Mouse (Mus musculus) CH12.LX (cell line): Measurements from ENCODE around the gene Gmppa. TPM values are rescaled to one million over a fixed set of nuclear protein-coding genes. Genes with fewer than 3 reads are reported as not detected.

Experiments
- DNase-seq: peaks from one replicate; pipeline ENCODE4 v3.0.0-alpha.2; 2013; ENCODE audit errors: extremely low read depth
- H3K27ac ChIP-seq: 2 replicates; pipeline ENCODE4 v1.5.1; 2012; ENCODE audit warnings: low read depth, mild to moderate bottlenecking, control low read depth, moderate library complexity; ENCODE audit not compliant: insufficient read depth
- H3K27me3 ChIP-seq: replicated peaks from 2 replicates; pipeline ENCODE3; 2012; ENCODE audit warnings: inconsistent platforms
- H3K36me3 ChIP-seq, 2 experiments: replicated peaks in 1 of 2; 2 replicates each; pipeline versions ENCODE3 to v1.6.1; 2012; ENCODE audit warnings: inconsistent platforms in 1 of 2, low read length in 1 of 2, mild to moderate bottlenecking in 1 of 2, mixed read lengths in 1 of 2, moderate library complexity in 1 of 2; ENCODE audit not compliant: control insufficient read depth in 1 of 2, insufficient read depth in 1 of 2
- H3K4me1 ChIP-seq, 2 experiments: 2 replicates each; pipeline ENCODE4 v1.6.1; 2012; ENCODE audit warnings: inconsistent platforms in 1 of 2, moderate library complexity in 1 of 2; ENCODE audit not compliant: insufficient read depth in 2 of 2, control insufficient read depth in 1 of 2
- H3K4me2 ChIP-seq: 2 replicates; pipeline ENCODE4 v1.6.1; 2012; ENCODE audit warnings: low read depth, mild to moderate bottlenecking, control low read depth; ENCODE audit not compliant: poor library complexity, insufficient read depth, severe bottlenecking
- H3K4me3 ChIP-seq, 3 experiments: fragments of 150-350 bp in 1 of 3; sonication (generic) in 1 of 3; replicated peaks in 1 of 3; 2 replicates each; pipeline versions ENCODE3 to v1.5.1; 2011 to 2012; ENCODE audit warnings: low read depth in 2 of 3, low read length in 2 of 3, mild to moderate bottlenecking in 2 of 3, moderate library complexity in 2 of 3, control low read depth in 1 of 3, improper control_type of control experiment in 1 of 3, inconsistent platforms in 1 of 3, mixed read lengths in 1 of 3; ENCODE audit not compliant: poor library complexity in 1 of 3
- H3K79me2 ChIP-seq: replicated peaks from 2 replicates; pipeline ENCODE4 v1.6.1; 2012; ENCODE audit warnings: mild to moderate bottlenecking, moderate library complexity; ENCODE audit not compliant: control insufficient read depth, poor library complexity, insufficient read depth, severe bottlenecking; ENCODE audit errors: extremely low read depth
- H3K9ac ChIP-seq: 2 replicates; pipeline ENCODE4 v1.6.1; 2012; ENCODE audit warnings: low read depth, mild to moderate bottlenecking, control low read depth, moderate library complexity; ENCODE audit not compliant: insufficient read depth
- H3K9me3 ChIP-seq: replicated peaks from 2 replicates; pipeline ENCODE3; 2012; ENCODE audit warnings: low read length, inconsistent platforms, mixed read lengths
- BHLHE40 ChIP-seq: IDR thresholded peaks from 2 replicates; pipeline ENCODE4 v1.6.1; 2011; ENCODE audit warnings: mild to moderate bottlenecking, low read depth, low read length, improper control_type of control experiment
- CHD1 ChIP-seq: IDR thresholded peaks from 2 replicates; pipeline ENCODE4 v1.6.1; 2012; ENCODE audit warnings: low read depth, low read length, improper control_type of control experiment, inconsistent platforms
- CTCF ChIP-seq, 2 experiments: IDR thresholded peaks in 1 of 2; conservative IDR thresholded peaks in 1 of 2; 2 replicates each; pipeline ENCODE4 v1.5.1; 2011 to 2012; ENCODE audit warnings: low read depth in 2 of 2, low read length in 2 of 2, improper control_type of control experiment in 1 of 2, inconsistent platforms in 1 of 2, mild to moderate bottlenecking in 1 of 2, moderate library complexity in 1 of 2
- ELF1 ChIP-seq: IDR thresholded peaks from 2 replicates; pipeline ENCODE4 v1.6.1; 2014; ENCODE audit warnings: low read depth, mild to moderate bottlenecking, inconsistent platforms, low read length, improper control_type of control experiment
- ETS1 ChIP-seq: conservative IDR thresholded peaks from 2 replicates; pipeline ENCODE4 v1.6.1; 2012; ENCODE audit warnings: low read depth, mild to moderate bottlenecking, inconsistent platforms, low read length, improper control_type of control experiment, moderate library complexity
- HCFC1 ChIP-seq: IDR thresholded peaks from 2 replicates; pipeline ENCODE4 v1.6.1; 2012; ENCODE audit warnings: low read depth, mild to moderate bottlenecking, inconsistent platforms, low read length, improper control_type of control experiment
- IRF4 ChIP-seq: IDR thresholded peaks from 2 replicates; pipeline ENCODE4 v1.6.1; 2014; ENCODE audit warnings: low read depth, mild to moderate bottlenecking, inconsistent platforms, low read length, improper control_type of control experiment
- JUN ChIP-seq: IDR thresholded peaks from 2 replicates; pipeline ENCODE4 v1.6.1; 2011; ENCODE audit warnings: low read depth, mild to moderate bottlenecking, low read length, improper control_type of control experiment, moderate library complexity; ENCODE audit not compliant: insufficient read depth
- MAFK ChIP-seq: IDR thresholded peaks from 2 replicates; pipeline ENCODE4 v1.6.1; 2011; ENCODE audit warnings: low read length, improper control_type of control experiment; ENCODE audit not compliant: insufficient replicate concordance
- MAZ ChIP-seq: IDR thresholded peaks from 2 replicates; pipeline ENCODE4 v1.6.1; 2012; ENCODE audit warnings: low read depth, mild to moderate bottlenecking, inconsistent platforms, low read length, improper control_type of control experiment, moderate library complexity
- MEF2A ChIP-seq: IDR thresholded peaks from 2 replicates; pipeline ENCODE4 v1.6.1; 2014; ENCODE audit warnings: low read depth, mild to moderate bottlenecking, inconsistent platforms, low read length, improper control_type of control experiment, borderline replicate concordance
- MYC ChIP-seq: IDR thresholded peaks from 2 replicates; pipeline ENCODE4 v1.6.1; 2011; ENCODE audit warnings: low read depth, mild to moderate bottlenecking, improper control_type of control experiment, low read length
- NELFE ChIP-seq: IDR thresholded peaks from 2 replicates; pipeline ENCODE4 v1.6.1; 2011; ENCODE audit warnings: low read depth, low read length, improper control_type of control experiment
- NRF1 ChIP-seq: IDR thresholded peaks from 2 replicates; pipeline ENCODE4 v1.6.1; 2014; ENCODE audit warnings: low read depth, mild to moderate bottlenecking, inconsistent platforms, low read length, improper control_type of control experiment, moderate library complexity
- PAX5 ChIP-seq: IDR thresholded peaks from 2 replicates; pipeline ENCODE4 v1.6.1; 2012; ENCODE audit warnings: low read length, inconsistent platforms, mixed read lengths
- RCOR1 ChIP-seq: conservative IDR thresholded peaks from 2 replicates; pipeline ENCODE4 v1.6.1; 2012; ENCODE audit warnings: low read depth, mild to moderate bottlenecking, inconsistent platforms, low read length, improper control_type of control experiment
- SIN3A ChIP-seq: IDR thresholded peaks from 2 replicates; pipeline ENCODE4 v1.6.1; 2012; ENCODE audit warnings: low read length, improper control_type of control experiment, inconsistent platforms
- SMC3 ChIP-seq: IDR thresholded peaks from 2 replicates; pipeline ENCODE4 v1.6.1; 2011; ENCODE audit warnings: low read depth, low read length, improper control_type of control experiment
- TBP ChIP-seq: conservative IDR thresholded peaks from 2 replicates; pipeline ENCODE4 v1.6.1; 2011; ENCODE audit warnings: low read depth, low read length, improper control_type of control experiment
- TCF12 ChIP-seq: IDR thresholded peaks from 2 replicates; pipeline ENCODE4 v1.6.1; 2014; ENCODE audit warnings: low read depth, mild to moderate bottlenecking, inconsistent platforms, low read length, improper control_type of control experiment
- UBTF ChIP-seq: IDR thresholded peaks from 2 replicates; pipeline ENCODE4 v1.6.1; 2012; ENCODE audit warnings: low read depth, mild to moderate bottlenecking, inconsistent platforms, low read length, improper control_type of control experiment, moderate library complexity
- USF2 ChIP-seq: conservative IDR thresholded peaks from 2 replicates; pipeline ENCODE4 v1.6.1; 2011; ENCODE audit warnings: low read depth, low read length, improper control_type of control experiment
- ZC3H11A ChIP-seq: IDR thresholded peaks from 2 replicates; pipeline ENCODE4 v1.6.1; 2012; ENCODE audit warnings: low read depth, mild to moderate bottlenecking, inconsistent platforms, low read length, improper control_type of control experiment
- ZKSCAN1 ChIP-seq: IDR thresholded peaks from 2 replicates; pipeline ENCODE4 v1.6.1; 2012; ENCODE audit warnings: low read depth, inconsistent platforms, low read length, improper control_type of control experiment, borderline replicate concordance
- ZMIZ1 ChIP-seq: IDR thresholded peaks from 2 replicates; pipeline ENCODE4 v1.6.1; 2012; ENCODE audit warnings: low read depth, mild to moderate bottlenecking, inconsistent platforms, low read length, improper control_type of control experiment
- dilution Hi-C: fragments of 300-500 bp; cut with MboI; formaldehyde crosslinking; loops from 2 replicates; pipeline ENCODE4 v1.14.3; 2020; ENCODE audit warnings: low sequenced_read_pairs; ENCODE audit not compliant: extremely low pct_unique_long_range_greater_than_20kb, extremely low pct_ligation_motif_present
- in situ Hi-C: fragments of 300-500 bp; cut with MboI; formaldehyde crosslinking; loops from 3 replicates; pipeline ENCODE4 v1.14.3; 2019; ENCODE audit warnings: low sequenced_read_pairs, low pct_ligation_motif_present, low pct_unique_long_range_greater_than_20kb, mixed read lengths
- polyA plus RNA-seq: library from polyadenylated mRNA; unstranded; fragments of >175 nt; gene quantifications from 2 replicates; pipeline ENCODE4 v1.2.1, GENCODE M21; 2012; ENCODE audit warnings: low read depth; ENCODE audit not compliant: insufficient read length
- total RNA-seq, 2 experiments: library from RNA; depleted of rRNA; stranded (reverse); fragments of 300-350 nt in 1 of 2; fragments of >200 nt in 1 of 2; gene quantifications; 2 replicates each; pipeline ENCODE4 v1.2.3; 2012 to 2014

Gmppa gene
- total and polyA plus RNA-seq, 3 experiments, result 102 to 153 (median 126) TPM

DNA sequence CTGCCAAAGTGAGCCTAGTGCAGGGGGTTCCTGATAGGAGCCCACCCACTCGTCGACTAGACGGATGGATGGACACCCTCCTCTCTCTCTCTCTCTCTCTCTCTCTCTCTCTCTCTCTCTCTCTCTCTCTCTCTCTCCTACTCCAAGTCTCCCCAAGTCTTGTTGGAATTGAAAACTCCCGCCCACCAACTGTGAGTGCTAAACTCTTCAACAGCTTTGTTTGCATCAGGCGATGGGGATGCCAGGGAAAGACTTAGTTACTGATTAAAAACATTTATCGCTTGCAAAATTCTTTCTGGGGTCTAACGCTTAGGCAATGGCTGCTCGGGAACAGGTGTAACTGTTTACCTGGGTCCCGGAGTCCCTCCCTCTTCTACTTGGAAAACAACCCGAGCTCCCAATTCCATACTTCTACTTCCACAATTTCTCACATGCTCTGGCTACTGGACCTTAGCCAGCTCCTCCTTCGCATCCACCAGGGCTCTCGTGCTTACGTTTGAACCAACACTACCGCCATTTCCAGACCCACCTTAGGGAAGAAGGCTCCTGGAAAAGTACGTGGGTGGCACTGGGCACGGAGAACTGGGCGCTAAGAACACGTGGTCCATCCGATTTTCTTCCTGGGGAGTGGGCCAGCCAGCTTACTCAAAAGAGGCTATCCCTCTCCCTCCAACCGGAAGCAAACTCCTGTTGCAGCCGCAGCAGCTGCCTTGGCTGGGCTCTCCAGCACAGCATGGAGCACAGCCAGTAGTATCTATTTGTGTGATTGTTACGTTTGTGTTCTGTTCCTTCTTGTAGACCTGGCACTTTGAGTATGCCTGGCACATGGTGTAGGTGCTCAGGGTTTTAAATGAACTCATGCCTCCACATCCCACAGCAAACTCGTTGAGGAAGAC, 23.3 kb downstream of the Gmppa start:
- no peak overlapping the region for H3K4me3 ChIP-seq
- dilution Hi-C loops, result no loop called here
- no peaks in the 10 kb centered on the region for H3K79me2 ChIP-seq
- DNase-seq, result no peak
- H3K27ac ChIP-seq, result no peak overlapping the region
- H3K4me2 ChIP-seq, result peak overlapping the region; percentile 73; the same call in 1 of the 2 replicates
- H3K4me1 ChIP-seq, result peaks cover 0 to 5% of the 10 kb centered on the region in 2 experiments; a peak in 1 of 4 replicates
- no peaks in the 10 kb centered on the region for H3K9me3 ChIP-seq
- no peak overlapping the region for H3K9ac ChIP-seq
- H3K27me3 ChIP-seq, result peaks cover 60% of the 10 kb centered on the region
- in situ Hi-C loops, result loop anchor here (25.0 kb wide), 1 partner anchor 522 kb away; the partner anchor contains the start of gene Cfap65
- H3K36me3 ChIP-seq, result no peaks in the 10 kb centered on the region
- TF ChIP-seq MYC (no peak), ELF1 (no peak), TBP (no peak), IRF4 (no peak), HCFC1 (no peak), USF2 (no peak), MAZ (no peak), RCOR1 (no peak), CHD1 (no peak), MAFK (no peak), NELFE (no peak), ZC3H11A (no peak), JUN (no peak), SIN3A (no peak), MEF2A (no peak), TCF12 (no peak)

DNA sequence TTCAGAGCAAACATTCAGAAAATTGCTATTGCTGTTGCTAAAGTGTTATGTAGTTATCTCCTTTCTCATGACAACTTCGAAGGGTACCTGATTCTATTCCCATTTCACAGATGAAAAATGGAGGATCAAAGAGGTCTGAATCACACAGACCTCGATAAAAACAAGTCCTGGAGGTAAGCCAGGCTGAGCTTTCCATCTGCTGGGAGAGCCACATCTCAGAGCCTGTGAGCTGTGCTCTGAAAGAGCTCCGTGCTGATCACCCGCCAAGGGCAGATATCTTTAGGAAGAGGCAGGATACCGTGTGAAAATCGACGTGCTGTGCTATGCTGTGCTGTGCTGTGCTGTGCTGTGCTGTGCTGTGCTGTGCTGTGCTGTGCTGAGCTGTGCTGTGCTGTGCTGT, 24.6 kb downstream of the Gmppa start:
- Histone ChIP-seq H3K36me3 (no peaks in the 10 kb centered on the region), H3K27me3 (peaks cover 61% of the 10 kb centered on the region), H3K4me3 (peak overlapping the region in 1 of 3 experiments; percentile 21), H3K27ac (no peak overlapping the region), H3K79me2 (no peaks in the 10 kb centered on the region), H3K9ac (no peak overlapping the region), H3K9me3 (no peaks in the 10 kb centered on the region), H3K4me1 (peaks cover 0 to 5% of the 10 kb centered on the region in 2 experiments; a peak in 1 of 4 replicates), H3K4me2 (no peak overlapping the region)
- DNase-seq, result no peak
- TF ChIP-seq SMC3, result no peak
- no peak for TF ChIP-seq JUN
- TF ChIP-seq CTCF (conservative IDR thresholded peaks at IDR 0.05 in 1 of 2, IDR thresholded peaks at IDR 0.05 in 1 of 2; ENCODE audit: low read depth in 2 of 2, low read length in 2 of 2), result no peak
- no peak for TF ChIP-seq NELFE
- no peak for TF ChIP-seq MAZ
- TF ChIP-seq ETS1, result no peak
- no peak for TF ChIP-seq IRF4
- TF ChIP-seq ZMIZ1, result no peak
- no peak for TF ChIP-seq PAX5
- TF ChIP-seq TBP, result no peak
- no peak for TF ChIP-seq CHD1
- no peak for TF ChIP-seq ZKSCAN1
- no peak for TF ChIP-seq BHLHE40
- TF ChIP-seq MEF2A, result no peak
- no peak for TF ChIP-seq UBTF
- no peak for TF ChIP-seq NRF1
- TF ChIP-seq ELF1, result no peak
- in situ Hi-C loops, result loop anchor here (25.0 kb wide), 1 partner anchor 523 kb away; the partner anchor contains the start of gene Cfap65
- dilution Hi-C loops, result no loop called here
